Mouse (Mus musculus): ENCODE data around the gene Kmt2c. TPM values are rescaled to one million over a fixed set of nuclear protein-coding genes. Genes with fewer than 3 reads are reported as not detected.

Kmt2c gene
- total and polyA plus RNA-seq, 2 experiments from 2014 or later: 11.6 to 49.4 TPM

DNA sequence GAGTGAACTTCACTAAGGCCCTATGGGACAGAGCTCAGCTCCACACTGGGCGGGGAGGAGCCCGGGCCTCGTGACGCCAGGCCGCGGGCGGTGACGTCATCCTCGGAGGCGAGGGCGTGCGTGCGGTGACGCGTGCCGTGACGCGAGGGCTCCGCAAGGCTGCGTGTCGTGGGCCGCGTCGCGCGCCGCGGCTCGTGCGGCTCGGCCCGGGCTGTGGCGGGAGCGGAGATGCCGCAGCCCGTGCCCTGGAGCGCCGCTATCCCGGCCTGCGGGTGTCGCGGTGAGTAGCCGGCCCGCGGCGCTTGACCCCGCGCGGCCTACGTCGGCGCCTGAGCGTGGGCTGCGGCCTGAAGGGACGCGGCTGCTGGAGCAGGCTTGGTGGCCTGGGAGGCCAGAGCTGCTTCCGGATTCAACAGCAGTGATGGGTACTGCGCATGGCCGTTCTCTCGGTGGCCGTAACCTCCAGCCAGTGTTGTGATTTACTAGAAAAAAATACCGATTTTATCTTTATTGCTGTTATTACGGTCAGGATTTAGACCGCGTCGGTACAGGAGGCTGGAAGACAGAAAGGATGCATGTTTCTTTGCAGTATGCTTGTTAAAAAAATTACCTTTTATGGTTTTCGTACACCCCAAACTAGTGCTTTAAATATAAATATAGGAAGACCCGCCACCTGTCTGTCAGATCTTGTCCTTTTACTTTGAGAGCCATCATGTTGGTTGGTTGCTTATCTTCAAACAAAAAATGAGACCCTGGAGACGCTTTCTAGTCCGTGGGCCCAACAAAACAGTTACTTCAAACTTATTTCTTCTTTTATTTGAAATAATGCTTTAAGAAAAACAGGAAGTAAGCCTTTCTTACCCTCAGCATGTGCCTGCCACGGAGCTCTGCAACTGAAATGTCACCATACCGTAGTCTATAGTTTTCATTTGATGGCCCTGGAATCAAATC is 275.6 kb downstream of the Kmt2c start, which contains the start of gene E130116L18Rik:
TSS of gene E130116L18Rik (minus strand) at position 402 of the 951 bp plus-strand sequence.
- WGBS: 3% methylated on average over 65 of the region's 72 CpGs
- peak within 1 kb of the TSS; percentile 51 for H3K4me3 ChIP-seq (ENCODE audit: low read depth, low read length)
- no peaks in the 10 kb centered on the region for H3K9me3 ChIP-seq (ENCODE audit: low read length)
- DNase-seq (ENCODE audit: low spot score) (peak; percentile 88), ATAC-seq (ENCODE audit: low FRiP score) (peak; percentile 99)
- H3K4me1 ChIP-seq (ENCODE audit: insufficient read depth, low read length): peaks cover 8% of the 10 kb centered on the region
- no peaks in the 10 kb centered on the region for H3K27me3 ChIP-seq (ENCODE audit: insufficient read depth, low read length)
- peak; percentile 22 for TF ChIP-seq CTCF (IDR thresholded peaks at IDR 0.05)
- H3K36me3 ChIP-seq (ENCODE audit: insufficient read depth, low read length): no peaks in the 10 kb centered on the region
- H3K9ac ChIP-seq (replicated peaks; ENCODE audit: low read length, poor library complexity, severe bottlenecking): peak within 1 kb of the TSS; percentile 65
- peak within 1 kb of the TSS; percentile 68 for H3K4me2 ChIP-seq (ENCODE audit: low read depth, low read length, poor library complexity, severe bottlenecking)
- H3K27ac ChIP-seq (ENCODE audit: low read depth, low read length): peak within 1 kb of the TSS; percentile 77

Other genes starting within 250 kb of the Kmt2c start
- not detected in 2 replicates for gene Cct8l1, start 17.3 kb upstream of the Kmt2c start, total RNA-seq (2014; rRNA removed)
- not detected in 2 replicates for gene Cct8l1, start 17.3 kb upstream of the Kmt2c start, polyA plus RNA-seq (2015; fragmentation: Nextera tagmentation; extraction: Ambion mirVana)
- 7.4 and 15.5 TPM in 2 replicates for gene Xrcc2, start 207.0 kb upstream of the Kmt2c start, total RNA-seq (2014; rRNA removed)
- 4.2 and 4.8 TPM in 2 replicates for gene Xrcc2, start 207.0 kb upstream of the Kmt2c start, polyA plus RNA-seq (2015; fragmentation: Nextera tagmentation; extraction: Ambion mirVana)